Mouse (Mus musculus) spleen, adult 18-20 months (tissue): ENCODE results near the gene Npm3.

Source experiments
- DNase-seq, 2 experiments: peaks; one replicate each; pipeline ENCODE4 v3.0.0; 2022; ENCODE audit warnings: mixed read lengths in 2 of 2

Gene Npm3

DNA sequence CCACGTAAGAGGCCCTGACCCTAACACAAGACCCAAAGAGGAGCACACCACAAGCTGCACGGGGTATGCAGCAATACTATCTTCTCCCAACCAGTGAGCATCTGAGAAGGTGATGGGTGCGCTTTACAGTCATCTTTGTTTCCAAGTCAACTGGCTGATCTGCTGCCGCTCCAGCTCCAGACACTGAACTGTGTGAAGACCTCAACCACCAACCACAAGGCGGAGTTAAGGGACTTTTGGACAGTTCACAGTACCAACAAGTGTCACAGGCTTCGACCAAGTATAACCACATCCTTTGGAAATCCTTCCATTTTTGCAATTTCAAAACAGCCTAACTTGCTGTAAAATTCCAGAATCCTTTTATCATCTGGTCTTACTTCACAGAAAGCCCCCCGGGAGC, 2.5 kb upstream of the Npm3 start:
- DNase-seq: no peak

DNA sequence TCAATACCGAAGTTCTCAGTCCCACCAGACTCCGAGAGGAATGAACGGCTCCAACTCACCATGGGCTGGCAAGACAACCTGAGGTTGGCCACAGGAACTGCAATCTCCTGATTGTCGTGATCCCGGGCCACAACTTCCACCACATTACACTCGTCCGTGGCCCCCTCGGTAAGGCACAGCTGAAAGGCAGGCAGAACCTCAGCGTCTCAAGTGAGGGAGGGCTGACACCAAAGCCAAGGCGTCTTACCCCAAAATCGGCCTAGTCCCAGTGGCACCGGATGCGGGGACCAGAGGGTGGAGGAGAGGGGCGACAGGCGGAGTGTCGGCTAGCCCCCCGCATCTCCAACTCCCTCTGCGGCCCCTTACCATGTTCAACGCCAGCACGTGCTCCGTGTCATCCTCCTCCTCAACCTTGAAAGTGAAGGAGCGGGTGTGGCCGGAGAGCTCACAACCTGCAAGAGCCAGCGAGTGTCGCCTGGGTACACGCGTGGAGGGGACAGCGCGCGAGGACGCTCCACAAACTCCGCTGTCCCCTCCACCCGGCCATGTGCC, 624 bp downstream of the Npm3 start:
- peak in 1 of 2 experiments; percentile 32 for DNase-seq

DNA sequence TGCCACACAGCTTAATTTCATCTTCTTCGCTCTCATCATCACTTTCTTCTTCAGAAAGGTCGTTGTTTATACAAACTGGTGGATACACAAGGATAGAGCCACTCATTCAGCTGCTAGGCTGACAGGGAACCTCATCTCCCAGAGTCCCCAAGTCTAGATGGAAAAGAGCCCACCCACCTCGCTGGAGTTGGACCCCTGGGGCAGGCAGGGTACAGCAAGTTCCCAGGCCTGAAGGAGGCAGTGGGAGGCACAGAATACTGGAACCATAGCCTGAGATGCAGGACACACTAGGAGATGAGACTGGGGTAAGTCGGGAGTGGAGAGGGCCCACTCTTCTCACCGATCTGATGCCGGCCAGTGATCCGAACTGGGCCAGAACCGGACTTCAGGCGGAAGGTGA, 1.2 kb downstream of the Npm3 start:
- DNase-seq: no peak

DNA sequence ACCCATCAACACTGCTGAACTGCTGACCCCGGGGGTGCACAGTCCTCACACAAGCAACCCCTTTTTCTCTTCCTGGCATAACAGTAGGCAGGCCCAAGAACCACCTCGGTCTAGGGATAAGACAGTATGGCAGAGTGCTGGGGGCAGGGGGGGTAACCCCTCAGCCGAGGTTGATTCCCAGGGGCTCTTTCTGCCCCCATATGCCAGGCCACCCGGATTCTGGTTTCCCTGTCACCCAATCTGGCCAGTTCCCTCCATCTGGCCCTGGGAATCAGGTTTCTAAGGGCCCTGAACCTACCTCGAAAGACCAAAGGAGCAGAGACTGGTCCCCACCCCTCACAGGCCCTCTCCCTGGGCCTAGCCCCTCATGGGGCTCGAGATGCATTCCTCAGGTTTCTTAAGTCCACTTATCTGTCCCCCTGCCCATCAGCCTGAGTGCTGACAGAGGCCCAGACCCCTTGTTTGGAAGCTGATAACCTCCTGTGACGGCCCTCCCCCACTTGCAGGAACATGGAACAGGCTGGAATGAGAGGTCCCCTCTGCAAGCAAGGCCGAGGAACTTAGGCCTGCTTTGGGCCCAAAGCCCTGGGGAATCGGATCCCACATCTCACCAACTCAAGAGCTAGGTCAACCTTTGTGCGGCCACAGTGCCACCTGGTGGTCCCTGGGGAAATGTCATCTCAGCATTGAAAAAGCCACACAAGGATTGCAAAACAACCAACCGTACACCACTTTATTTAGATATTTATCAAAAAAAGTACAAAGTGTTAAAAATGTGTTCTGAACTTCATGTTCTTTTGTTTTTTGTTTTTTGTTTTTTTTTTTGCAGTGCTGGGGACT, 2.1 kb downstream of the Npm3 start:
- peak; percentile 61 to 86 for DNase-seq

DNA sequence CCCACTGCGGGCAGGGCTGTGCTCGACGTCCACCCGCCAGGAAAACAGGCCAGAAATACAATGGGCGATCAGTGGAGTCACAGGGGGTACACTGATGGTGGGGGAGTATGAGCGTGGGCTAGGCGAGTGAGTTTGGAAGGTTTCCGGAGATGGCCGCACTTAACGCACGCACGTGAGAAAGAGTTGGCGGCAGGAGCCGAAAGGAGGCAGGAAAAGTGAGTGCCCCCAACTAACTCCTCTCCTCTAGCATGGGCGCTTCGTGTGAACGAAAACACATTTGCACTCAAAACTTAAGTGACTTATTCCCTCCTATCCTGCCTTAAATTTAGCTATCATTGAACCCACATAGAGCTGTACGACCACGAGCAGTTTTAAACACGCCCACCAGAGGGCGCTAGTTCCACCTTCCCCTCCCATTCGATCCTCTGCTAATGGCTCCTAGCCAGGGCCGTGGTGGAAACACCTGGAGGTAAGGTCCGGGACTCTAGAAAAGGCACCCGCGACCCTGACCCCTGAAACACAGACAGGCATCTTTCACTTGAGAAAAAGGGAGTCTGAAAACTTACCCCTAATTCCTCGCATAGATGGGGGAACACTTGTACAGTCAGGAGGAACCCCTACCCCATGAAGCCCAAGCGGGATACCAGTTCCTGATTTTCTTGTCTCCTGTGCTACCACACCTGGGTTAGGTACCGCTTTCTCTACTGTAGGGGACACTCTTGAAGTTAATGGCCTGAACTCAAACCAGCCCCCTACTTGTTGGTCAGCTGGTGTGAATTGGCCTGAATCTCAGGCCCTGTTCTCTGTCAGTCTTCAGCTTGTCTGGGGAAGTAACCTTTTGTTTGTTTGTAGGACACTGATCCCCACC, 3.0 kb downstream of the Npm3 start:
- peak; percentile 57 to 72 for DNase-seq

DNA sequence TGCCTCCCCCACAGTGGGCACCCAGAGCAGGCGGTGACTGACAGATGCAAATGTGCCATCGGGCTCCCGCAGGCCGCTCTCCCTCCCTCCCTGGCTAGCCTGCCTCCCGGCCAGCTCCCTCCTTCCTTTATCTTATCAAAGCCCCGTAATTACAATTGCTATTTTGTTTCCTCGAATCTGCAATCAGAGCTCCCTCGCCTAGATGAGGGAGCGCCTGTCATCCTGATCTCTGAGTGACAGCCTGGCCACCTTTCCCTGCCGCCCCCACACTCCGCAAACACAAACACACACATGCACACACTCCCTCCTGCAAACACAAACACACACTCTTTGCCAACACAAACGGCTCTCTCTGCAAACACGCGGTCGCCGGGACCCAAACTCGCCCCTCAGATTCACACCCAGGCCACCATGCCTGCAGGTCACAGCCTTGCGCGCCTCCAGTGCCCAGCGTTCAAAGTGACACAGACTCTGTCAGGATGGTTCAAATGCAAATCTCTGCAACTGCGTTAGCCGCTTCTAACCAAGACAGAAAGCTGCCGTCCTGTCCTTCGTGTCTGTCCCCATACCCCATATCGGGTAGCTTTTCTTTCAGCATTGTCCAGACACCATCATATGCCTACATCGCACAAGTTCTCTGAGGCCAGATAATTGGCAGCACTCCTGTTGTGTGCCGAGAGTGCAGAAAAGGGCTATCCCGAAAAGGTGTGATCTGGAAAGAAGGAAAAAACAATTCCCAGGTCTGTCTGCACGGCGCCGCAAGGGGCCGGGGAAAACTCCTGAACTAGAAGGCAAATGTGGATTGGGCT, 3.8 kb downstream of the Npm3 start:
- no peak for DNase-seq

DNA sequence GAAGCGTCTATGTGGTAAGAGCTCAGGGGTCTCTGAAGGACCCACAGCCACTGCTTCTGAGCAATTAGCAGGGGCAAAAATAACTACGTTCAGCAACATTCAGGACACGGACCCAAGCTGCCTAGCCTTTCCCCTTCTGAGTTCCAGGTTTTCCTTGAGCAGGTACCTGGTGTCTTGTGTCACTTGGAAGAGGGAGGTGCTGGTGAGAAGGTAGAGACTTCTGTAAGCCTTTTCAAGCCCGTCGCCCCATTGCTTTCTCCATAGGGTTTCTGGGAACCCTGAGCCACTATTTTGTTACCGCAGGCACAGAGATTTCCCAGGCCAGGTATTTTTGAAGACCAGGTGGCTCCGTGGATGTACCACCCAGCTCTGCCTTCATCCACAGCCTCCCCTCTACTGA, 5.8 kb downstream of the Npm3 start:
- DNase-seq: no peak

DNA sequence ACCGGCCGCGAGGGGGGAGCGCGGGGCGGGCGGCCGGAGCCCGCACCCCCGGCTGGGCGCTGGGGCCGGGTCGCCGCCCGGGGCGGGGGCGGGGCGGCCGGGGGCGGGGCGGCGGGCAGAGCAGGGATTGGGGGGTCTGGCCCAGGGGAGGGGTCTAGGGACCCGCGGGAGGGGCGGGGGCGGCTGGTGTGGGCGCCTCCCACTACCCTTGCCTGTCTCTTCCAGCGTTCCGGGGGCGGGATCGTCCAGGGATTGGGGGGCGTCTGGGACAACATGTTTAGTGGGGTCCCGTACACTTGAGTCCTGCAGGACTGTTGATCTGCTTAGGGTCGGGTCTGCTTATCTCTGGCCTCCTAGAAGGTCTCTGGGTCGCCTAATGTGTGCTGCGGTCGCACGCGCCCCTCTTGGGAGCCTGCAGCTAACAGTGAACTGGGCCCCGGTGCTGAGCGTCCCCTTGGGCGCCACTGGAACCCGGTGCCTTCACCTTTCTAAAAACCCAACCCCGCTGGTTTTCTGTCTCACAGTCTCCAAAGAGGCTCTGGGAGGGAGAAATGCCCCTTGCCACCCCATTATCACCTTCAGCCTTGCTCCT, 6.3 kb downstream of the Npm3 start:
- DNase-seq: no peak

DNA sequence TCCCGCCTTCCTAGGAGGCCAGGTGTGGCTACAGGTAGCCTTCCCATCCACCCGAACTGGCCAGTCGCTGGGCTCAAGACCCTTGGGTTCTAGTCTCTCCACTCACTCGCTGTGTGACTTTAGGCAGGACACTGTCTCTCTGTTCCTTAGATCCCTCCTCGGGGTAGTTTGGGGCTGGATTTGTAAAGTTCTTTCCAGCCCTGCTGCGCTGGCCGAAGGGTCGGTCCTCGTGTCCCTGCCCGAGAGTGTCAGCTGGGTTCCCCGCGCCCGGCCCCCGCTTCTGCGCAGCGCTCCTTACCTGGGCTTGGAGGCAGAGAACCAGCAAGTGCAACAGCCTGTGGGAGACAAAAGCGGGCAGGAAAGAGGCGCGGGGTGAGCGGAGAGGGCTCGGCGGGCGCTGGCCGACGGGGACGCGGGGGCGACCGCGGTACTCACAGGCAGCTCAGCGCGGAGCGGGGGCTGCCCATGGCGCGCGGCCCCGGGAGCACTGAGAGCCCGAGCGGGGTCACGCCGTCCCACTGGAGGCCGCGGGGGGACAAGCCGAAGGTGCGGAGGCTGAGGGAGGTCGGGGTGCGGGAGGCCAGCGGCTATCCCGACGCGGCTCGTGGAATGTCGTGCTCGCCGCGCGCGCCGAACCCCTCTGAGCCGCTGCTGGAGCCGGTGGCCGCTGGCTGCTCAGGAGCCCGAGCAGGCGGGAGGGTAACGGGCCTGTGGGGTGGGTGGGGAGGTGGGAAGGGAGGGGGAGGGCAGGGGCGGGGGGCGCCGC, 7.0 kb downstream of the Npm3 start, which contains the start of gene Fgf8:
Gene Fgf8 (minus strand): TSS at position 698 of the 766 bp plus-strand sequence.
- no peak for DNase-seq

DNA sequence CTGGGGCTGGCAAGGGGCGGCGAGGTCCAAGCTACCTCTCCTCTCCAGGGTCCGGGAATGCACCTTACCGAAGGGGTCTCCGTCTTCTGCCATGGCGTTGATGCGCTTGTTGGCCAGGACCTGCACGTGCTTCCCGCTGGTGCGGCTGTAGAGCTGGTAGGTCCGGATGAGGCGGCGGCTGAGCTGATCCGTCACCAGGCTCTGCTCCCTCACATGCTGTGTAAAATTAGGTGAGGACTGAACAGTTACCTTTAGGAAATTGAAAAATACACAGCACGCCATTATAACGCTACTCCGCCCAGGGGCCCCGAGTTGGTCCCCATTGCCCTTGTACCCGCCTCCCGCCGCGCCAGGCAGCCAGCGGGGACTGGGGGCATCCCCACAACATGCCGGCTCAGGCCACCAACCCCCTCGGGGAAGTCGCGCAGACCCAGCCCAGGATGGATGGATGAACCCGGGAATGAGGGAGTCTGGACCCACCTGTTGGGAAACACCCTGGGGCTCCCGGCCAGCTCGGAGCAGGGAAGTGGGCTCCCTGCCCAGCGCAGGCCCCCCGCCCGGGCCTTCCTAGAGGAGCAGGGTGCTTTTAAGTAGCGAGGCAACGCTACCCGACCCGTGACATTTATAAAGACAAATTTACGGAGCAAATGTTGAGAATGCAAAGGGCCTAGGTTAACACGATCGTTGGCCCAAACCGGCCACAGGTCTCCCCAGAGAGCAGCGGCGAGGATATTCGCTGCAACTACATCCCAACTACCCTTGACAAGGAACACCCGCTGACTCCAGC, 7.8 kb downstream of the Npm3 start:
- no peak for DNase-seq

DNA sequence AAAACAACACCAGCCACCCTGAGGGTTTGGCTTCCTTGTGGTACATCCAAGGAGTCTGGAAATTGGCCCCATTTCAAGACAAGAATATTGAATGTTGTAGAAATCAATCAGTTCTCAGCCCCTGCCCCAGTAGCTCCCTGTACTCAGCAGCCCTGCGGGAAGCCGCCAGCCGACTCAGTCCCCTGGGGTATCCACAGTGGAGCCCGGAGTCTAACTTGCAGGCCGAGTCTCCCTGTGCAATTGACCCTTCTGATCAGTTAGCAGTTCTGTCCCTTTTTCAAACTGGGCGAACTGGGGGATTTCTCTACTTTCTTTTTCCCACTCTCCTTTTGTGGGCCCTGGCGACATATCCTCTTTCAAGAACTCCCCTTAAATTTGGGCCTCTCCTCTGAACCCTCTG, 8.6 kb downstream of the Npm3 start:
- DNase-seq: no peak

DNA sequence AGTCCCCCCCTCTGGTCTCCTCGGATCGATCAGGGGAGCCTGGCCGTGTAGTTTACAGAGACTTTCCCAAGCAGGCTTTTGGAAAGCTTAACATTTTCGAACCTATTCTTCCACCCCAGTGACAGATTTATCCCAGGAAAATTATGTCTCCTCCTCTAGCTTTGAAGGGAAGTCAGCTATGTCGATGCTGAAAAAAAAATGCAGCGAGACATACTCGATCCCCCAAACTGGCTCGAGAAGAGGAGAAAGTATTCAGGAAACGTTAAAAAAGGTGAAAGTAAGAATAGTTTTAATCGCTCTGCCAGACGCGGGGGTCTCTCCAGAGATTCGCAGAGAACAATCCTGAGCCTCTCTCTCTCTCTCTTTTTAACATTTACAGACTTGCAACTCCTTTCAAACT, 9.2 kb downstream of the Npm3 start:
- no peak for DNase-seq

DNA sequence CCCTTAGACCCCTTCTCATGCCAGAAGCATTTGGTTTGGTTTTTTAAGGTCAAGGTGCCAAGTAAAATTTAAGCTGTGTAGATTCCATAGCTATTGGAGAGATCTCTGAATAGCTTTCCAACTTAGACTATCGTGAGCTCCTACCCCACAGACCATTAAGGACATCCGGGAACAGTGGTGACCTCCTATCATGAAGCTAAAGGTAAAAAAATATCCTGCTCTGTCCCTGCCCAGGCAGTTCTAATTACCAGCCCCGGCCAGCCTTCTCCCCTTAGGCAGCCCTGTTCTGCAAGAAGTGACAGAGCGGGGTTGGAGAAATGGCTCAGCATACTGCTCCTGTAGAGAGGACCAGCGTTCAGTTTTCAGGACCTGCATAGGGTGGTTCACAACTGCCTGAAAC, 10.9 kb downstream of the Npm3 start:
- DNase-seq: no peak

DNA sequence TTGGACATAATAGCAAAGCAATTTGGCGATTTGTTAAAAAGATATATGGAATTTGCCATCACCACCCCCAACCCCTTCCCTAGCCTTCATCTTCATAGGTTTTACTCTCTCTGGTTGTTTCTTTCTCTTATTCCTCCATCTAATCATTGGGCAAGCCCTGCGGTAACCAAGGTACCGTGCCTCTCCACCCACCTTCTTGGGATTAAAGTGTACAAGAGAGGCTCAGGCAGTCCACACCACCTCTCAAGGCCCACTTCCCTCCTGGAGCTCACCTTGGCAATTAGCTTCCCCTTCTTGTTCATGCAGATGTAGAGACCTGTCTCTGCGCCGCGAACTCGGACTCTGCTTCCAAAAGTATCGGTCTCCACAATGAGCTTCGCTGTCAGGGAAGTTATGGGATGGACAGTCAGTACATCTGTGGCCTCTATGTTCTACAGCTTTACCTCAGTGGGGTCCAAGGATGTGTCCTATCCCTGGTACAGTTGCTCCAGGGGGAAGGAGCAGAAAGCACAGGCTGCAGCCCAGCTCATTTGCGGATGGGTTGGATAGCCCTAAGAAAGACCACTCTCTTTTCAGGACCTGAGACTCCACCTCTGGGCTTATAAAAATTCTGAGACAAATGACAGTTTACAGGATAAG, 11.4 kb downstream of the Npm3 start:
- DNase-seq: no peak

DNA sequence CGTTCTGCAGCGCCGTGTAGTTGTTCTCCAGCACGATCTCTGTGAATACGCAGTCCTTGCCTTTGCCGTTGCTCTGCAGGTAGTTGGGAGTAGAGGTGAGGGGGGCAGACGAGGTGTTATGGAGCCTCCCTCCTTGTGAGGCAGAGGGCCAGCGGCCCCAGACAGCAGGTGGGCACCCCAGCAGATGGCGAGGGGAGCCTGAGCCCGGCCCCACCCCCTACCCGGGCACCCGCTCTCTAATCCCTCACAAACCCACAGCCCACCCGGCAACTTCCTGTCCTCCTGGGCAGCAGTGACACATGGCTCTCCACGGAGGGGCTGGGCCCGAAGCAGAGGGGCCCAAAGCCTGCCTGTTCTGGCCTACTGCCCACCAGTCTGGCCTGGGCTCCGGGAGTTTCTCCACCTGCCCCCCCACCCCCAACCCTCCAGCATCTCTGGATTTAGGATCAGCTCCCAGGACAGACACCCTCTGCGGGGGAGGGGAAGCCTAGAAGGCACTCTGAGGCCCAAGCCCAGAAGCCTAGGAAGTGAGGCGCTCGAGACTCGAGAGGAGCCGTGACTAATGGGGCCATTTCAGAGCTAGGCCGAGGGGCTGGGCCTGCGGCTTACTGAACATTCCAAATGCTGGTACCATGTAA, 12.1 kb downstream of the Npm3 start:
- no peak for DNase-seq

DNA sequence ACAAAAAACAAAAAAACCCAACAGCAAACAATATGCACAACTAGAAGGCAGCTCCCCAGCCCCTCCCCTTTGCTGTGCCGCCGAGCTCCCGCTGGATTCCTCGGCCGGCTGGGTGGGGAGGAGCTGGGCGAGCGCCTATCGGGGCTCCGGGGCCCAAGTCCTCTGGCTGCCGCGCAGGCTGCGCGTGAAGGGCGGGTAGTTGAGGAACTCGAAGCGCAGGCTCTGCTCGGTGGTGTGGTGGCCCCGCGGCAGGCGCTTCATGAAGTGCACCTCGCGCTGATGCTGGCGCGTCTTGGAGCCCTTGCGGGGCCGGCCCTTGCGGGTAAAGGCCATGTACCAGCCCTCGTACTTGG, 12.6 kb downstream of the Npm3 start:
- no peak for DNase-seq

DNA sequence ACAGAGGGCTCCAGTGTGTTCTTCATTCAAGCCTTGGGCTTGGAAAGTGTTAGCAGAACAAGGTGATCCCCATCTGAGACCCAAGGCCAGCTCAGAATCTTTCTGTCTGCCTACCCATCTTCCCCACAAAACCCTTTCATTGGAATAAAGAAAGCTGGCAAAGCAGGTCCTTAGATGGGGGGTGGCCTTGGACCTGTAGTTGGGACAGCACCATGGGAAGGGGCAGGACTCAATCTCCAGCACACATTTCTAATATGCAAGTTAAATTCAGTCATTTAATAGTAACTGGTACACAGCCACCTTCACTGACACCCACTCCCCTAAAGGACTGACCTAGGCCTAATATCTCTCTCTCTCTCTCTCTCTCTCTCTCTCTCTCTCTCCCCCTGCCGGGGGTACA, 13.2 kb downstream of the Npm3 start:
- no peak for DNase-seq

DNA sequence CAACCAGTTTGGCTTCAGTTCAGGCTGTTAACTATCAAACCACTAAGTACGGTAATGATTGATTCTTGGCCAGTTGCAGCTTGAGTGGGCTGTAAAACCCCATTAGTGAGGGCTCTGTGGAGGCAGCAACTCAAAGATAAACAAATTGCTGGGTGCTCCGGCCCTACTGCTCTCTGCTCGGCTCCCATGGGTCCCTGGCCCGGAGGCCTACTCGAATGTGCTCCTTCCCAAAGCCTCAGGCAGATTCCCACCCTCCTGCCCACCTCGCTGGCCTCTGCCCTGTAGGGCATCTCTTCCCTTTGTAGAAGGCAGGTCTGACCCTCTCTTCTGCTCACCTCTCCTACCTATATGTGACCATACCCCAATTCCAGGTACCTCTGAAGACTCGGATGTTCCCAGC, 14.6 kb downstream of the Npm3 start:
- DNase-seq: no peak

DNA sequence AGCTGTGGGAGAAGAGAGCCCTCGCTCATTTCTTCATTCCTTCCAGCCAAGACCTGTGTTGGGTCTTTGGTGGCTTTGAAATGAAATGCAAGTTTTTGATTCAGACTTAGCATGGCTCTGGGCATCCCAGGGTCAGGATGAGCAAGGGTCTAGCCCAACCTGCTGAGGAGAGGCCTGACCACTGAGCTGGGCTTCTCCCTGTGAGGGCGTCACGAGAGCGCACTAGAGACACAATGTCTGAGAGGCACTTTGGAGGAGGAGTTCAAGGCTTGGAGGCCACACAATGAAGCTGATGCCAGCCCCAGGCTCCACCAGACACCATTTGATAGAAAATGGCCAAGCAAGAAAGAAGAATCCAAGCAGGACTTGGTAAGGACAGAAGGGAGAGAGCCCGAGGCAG, 15.2 kb downstream of the Npm3 start:
- DNase-seq: no peak

DNA sequence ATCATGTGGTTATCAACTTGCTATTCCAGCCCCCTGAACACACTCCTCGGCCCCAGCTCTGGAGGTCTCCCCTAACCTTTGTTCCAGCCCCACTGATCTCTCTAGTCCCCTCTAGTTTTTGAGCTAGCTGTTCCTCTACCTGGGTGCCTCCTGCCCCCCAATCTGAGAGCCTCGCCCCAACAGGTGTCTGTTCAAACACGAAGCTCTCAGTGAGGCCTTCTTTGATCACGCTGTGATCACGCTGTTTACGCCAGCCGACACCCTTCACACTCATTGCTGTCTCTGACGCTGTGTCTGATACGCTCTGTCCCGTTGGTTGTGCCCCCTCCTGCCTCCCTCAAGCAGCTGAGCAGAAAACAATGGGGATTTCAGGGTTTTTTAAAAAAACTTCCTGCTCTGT, 15.8 kb downstream of the Npm3 start:
- DNase-seq: no peak
